Mouse (Mus musculus) thymus, postnatal 36 days (tissue): ENCODE results near the gene Dctpp1.
A peak's percentile ranks its signal among the peaks of the same experiment; 100 is the strongest.
"Not testable (repeated sequence)": the region's sequence is repeated elsewhere in the genome, so short reads cannot be mapped to it uniquely, and the experiment has no call there.

Experiments used
- DNase-seq, 2 experiments: peaks; one replicate each; pipeline ENCODE4 v3.0.0; 2022; ENCODE audit warnings: mixed read lengths in 2 of 2

Dctpp1 gene

DNA sequence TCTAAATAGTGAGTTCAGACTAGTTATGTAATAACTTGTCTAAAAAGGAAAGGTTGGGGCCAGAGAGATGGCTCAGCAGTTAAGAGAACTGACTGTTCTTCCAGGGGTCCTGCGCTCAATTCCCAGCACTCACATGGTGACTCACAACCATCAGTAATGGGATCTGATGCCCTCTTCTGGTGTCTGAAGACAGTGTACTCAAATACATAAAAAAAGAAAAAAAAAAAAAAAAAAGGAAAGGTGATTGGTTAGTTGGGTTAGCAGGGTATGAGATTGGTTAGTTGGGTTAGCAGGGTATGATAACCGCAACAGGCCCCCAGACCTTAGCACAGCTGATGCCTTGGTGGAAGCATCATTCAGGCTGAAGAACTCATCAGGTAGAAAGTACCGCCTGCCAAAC is 3.0 kb upstream of the Dctpp1 start:
- no peak for DNase-seq

- no peak for DNase-seq
Observed at GRCm38 (mm10) chr7:127262218-127262961, 1.9 kb upstream of the Dctpp1 start.

- no peak for DNase-seq
Observed at GRCm38 (mm10) chr7:127259186-127259905, 1.2 kb downstream of the Dctpp1 start.

GRCm38 (mm10) chr7:127256518-127256917 is 4.0 kb downstream of the Dctpp1 start:
- no peak for DNase-seq

DNA sequence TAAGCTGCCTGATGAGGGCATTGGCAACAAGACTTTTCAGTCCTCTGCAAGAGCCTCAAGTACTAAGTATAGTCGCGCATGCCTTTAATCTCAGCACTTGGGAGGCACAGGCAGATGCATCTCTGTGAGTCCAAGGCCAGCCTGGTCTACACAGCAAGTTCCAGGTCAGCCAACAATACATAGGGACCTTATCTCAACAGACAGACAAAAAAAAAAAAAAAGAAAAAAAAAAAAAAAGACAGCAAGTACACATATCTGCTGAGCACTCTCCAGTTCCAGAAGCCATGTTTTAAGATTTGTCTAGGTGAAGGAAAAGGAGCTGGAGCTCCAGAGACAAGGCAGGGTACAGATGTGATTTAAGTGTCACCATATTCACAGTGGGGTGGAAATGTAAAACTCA is 4.5 kb downstream of the Dctpp1 start:
- no peak for DNase-seq

DNA sequence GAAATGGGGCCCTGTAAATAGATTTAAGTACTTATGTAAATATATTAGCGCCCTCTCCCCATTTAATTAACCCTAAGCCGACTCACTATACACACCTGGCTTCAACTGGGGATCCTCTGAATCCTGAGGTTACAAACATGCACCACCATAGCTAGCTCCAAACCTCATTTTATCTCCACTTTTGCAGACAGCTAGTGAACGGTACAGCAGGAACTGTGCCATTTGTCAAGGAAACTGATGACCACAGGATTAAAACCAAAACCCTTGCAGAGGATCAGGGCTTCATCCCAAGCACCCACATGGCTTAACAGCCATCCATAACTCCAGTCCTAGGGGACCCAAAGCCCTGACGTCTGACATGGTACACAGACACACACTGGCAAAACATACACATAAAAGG is 5.5 kb downstream of the Dctpp1 start:
- DNase-seq, result no peak

- DNase-seq, result peak; percentile 93 to 96
Observed at GRCm38 (mm10) chr7:127253821-127254769, 6.4 kb downstream of the Dctpp1 start.

GRCm38 (mm10) chr7:127253341-127253740 is 7.2 kb downstream of the Dctpp1 start:
- peak in 1 of 2 experiments; percentile 30 for DNase-seq

GRCm38 (mm10) chr7:127252414-127252813 is 8.1 kb downstream of the Dctpp1 start:
- DNase-seq, result peak; percentile 37 to 38

GRCm38 (mm10) chr7:127250511-127250910 is 10.0 kb downstream of the Dctpp1 start:
- not testable (repeated sequence) for DNase-seq

DNA sequence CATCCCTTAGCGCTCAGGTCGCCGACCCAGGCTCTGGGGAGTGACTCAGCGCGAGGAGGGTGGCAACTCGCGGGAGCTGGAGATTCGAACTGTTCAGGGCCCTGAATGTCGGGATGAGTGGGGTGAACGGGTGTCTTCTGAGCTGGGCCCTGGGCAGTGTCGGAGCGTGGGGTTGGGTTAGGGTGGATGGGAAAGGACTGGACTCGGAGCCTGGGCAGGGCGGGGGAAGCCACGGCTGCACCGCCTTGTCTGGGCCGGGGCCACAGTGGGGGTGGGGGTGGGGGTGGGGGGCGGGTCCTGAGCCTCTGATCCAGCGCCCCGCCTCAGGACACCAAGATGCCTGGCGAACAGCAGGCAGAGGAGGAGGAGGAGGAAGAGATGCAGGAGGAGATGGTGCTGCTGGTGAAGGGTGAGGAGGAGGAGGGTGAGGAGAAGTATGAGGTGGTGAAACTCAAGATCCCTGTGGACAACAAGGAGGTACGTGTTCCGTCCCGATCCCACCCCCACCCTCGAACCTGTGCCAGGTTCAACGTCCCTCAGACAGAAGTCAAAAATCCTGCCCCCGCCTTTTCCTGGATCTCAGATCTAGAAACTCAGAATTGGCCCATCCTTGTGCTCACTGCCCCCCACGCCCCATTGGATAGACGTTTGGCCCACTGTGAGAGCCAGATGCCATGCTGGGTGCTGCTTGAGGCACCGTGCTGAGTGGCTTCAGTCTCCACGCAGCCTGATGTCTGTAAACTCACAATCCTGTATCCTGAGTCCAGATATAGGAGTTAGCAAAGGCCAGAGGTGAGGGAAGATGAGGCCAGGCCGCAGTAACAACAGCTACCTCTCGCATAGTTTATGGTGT is 15.6 kb downstream of the Dctpp1 start:
- DNase-seq, result no peak

- DNase-seq, result peak; percentile 94 to 95
Observed at GRCm38 (mm10) chr7:127243870-127244657, 16.4 kb downstream of the Dctpp1 start, which contains the start of gene Zfp771. Gene Zfp771, plus strand, starts transcription at chr7:127244274.

- no peak for DNase-seq
Observed at GRCm38 (mm10) chr7:127243361-127243867, 17.1 kb downstream of the Dctpp1 start.

GRCm38 (mm10) chr7:127234777-127235176 is 25.7 kb downstream of the Dctpp1 start:
- no peak for DNase-seq

- DNase-seq, result no peak
Observed at GRCm38 (mm10) chr7:127233765-127234164, 26.7 kb downstream of the Dctpp1 start.

DNA sequence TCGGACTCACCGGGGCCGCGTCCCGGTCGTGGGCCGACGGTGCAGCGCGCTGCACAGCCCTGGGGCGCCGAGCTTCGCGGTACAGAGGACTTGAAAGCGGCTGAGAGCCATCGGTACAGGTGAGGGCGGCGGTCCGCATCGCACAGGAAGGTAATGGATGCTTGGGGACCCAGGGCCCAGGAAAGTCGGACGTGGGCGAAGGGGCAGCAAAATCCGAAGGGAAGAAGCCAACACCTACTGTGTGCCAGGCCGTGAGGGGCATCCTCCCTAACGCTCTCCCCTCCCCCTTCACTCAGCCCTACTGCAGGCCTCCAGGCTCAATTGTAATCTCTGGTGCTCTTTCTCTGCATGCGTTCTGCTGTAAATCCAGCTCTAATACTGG is 27.1 kb downstream of the Dctpp1 start:
- no peak for DNase-seq

- peak; percentile 87 to 88 for DNase-seq
Observed at GRCm38 (mm10) chr7:127232622-127233367, 27.7 kb downstream of the Dctpp1 start, which contains the start of the genes Zfp553 and Sept1. Gene Zfp553, plus strand, starts transcription at chr7:127233061. Gene Sept1, minus strand, starts transcription at chr7:127233130.

DNA sequence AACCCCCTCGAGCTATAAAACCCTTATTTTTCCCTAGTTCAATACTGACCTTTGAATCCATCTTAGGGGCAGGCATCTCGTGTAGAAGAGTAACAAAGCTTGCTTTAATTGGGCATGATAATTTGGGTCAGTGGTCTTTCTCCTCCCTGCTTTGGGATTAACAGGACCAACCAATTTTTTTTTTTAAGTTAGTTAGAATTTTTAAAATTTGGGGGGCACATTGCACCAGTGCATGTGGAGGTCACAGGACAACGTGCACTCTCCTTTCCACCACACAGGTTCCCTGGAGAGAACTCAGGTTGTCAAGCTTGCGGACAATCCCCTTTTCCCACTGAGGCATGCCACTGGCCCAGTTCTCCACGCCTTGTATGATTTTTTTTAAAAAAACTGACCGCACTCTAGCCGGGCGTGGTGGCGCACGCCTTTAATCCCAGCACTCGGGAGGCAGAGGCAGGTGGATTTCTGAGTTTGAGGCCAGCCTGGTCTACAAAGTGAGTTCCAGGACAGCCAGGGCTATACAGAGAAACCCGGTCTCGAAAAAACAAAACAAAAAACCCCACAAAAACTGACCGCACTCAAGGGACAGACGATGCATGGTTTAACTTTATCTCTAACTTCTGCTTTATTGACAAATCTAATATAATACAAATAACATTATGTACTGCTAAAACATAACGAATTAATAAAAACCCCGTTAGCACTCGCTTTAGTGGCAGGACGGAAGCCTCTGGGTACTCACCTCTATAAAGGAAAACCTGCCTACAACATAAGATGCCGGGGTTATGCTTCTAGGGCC is 28.5 kb downstream of the Dctpp1 start:
- DNase-seq, result no peak

DNA sequence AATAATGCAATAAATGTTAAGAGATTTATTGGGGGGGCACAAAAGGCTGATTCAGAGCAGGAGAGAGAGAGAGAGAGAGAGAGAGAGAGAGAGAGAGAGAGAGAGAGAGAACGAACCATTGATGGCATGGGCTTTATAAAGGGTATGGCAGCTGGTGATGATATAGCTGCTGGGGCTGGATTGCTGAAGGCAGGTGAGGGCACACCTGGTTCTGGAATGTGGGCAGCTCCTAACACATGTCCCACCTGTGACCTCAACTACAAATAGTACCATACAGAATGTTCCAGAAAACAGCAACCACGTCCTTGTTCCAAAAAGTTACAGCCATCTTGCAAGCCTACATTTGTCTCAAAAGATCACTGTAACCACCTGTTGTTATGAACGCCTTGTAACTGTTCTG is 29.1 kb downstream of the Dctpp1 start:
- DNase-seq, result no peak
